Mouse (Mus musculus) heart, postnatal 0 days (tissue): ENCODE data around the gene Kif26b.

Experiments used
- CTCF ChIP-seq: IDR thresholded peaks from 2 replicates; pipeline ENCODE4 v1.5.1; 2016; ENCODE audit warnings: antibody characterized with exemption, control low read depth, low read depth
- EP300 ChIP-seq: IDR thresholded peaks from 2 replicates; pipeline ENCODE4 v1.6.1; 2016; ENCODE audit warnings: antibody characterized with exemption, low read depth

DNA sequence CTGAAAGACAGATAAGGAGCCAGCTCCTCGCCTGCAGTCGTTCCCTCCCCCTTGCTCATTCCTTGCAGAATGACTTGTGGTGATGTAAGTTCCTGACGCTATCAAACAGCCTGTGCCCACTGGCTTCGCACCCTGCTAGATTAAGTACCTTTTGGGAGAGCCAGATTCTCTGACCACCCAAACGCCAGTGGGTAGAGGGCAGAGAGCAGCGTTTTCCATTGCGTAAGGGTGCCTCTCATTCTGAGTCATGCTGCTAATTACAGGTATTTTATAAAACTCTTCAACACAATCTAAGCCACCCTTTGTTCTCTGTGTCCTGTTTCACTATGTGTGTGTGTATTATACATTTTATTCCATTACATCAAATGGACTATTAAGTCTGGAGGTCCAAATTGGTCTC is 352.0 kb downstream of the Kif26b start:
- TF ChIP-seq CTCF, result no peak
- no peak for TF ChIP-seq EP300
